Mouse (Mus musculus) layer of hippocampus, adult 11-12 months (tissue): ENCODE data around the gene Zfp335.
A peak's percentile ranks its signal among the peaks of the same experiment; 100 is the strongest.

ENCODE experiments used
- DNase-seq: peaks from one replicate; pipeline ENCODE4 v3.0.0; 2022; ENCODE audit warnings: low spot score

Zfp335 gene

DNA sequence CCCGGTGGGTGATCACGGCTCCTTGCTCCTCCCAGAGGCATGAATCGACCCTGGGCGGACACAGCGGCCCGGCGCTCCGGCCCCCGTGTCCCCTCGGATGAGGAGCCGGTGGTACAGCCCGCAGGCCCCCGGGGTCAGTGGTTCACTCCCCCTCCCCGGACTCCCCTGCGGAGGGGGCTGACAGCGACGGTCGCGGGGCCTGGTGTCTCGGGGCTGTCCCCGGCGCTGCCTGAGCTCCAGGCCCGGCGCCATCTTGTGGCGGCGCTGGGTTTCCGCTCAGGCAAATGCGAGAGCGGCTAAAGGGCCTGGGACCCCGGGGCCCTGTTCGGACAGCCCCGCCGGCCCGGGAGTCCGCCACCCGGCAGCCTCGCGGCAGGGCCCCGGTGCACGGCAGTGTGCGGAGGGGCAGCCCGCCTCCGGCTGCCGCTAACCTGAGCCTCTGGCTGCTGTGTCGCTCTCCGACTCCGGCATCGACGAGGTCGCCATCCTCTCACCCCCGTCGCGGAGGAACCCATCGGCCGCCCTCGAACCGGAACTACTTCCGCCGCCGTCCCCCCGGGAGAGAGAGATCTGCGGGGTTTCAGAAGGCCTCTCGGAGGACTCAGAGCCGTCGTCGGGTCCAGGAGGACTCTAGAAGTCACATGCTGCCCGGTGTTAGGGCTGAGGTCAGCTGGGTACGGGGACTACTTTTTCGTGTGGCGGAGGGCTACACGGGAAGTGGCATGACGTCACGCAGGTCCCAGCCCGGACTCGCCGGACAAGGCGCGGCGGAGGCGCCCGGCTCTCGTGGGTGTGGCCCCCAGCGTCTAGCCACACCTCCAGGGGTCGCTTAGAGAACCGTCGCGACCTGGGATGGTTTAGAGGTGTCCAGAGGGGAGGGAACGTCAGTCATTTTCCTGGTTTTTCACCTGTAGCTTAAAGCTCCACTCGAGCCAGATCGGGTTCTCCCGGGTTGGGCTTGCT is at the start of gene Zfp335:
Zfp335 (minus strand) TSS at position 672 of the 963 bp plus-strand sequence.
- DNase-seq = peak; percentile 94

DNA sequence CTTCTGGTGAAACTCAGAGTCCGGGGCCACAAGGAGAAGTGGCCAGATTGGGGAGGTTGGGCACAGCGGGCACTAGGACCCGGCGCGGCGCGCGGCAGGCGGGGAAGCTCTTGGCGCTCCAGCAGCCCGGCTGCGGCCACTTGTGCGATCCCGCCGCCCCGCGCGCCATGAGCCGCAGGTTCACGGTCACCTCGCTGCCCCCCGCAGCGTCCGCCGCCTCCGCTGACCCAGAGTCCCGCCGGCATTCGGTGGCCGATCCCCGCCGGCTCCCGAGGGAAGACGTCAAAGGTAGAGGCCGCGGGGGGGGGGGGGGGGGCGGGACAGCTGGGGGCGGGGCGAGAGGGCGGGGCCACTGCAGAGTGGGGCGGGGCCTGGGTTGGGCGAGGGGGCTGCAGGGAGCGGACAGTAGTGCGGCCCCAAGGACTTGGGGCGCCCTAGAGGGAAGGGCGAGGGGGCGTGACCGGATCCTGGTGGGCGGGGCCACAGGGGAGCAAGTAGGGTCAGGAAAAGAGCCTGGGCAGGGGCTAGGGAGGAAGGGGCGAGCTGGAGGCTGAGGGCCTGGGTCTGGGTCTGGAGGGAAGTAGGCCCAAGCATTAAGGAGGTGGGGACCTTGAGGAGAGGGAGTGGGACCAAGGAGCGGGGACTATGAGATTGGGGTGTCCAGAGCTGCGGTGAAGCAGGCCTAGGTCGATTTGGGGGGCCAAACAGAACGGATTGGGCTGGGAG is 49.3 kb upstream of the Zfp335 start, which contains the start of gene Slc12a5:
Slc12a5 (plus strand) TSS at position 87 of the 726 bp plus-strand sequence.
- DNase-seq = peak; percentile 48

DNA sequence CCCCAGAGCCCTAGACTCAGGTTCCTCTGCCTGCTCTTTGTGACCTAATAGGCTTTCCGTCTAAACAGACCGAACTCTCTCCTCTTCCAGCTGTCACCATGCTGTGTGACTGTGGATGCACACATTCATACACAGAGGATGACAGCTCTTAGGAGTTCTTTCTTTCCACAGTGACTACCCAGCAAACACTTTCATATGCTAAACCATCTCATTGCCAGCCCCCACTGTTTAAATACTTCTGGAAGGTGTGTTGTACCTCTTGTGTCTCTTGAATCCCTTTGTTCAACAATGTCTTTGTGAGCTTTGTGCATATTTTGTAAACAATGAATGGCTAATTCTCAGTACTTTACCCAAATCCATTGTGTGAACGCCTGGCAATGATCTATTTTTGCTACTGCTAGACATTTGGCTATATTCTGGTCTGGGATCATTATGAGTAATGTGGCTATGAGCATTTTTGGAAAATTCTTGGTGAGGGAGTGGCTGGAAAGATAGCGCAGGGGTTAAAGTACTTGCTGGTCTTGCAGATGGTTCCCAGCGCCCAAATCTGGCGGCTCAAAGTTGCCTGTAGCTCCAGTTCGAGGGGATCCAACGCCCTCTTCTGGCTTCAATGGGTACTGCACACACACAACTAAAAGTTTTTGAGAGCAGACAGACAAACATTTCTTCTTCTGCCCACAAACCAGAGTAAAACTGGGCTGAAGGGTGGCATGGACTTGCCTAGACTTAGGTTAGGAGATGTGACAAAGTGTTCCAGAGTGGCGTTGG is 46.2 kb upstream of the Zfp335 start:
- DNase-seq = no peak

DNA sequence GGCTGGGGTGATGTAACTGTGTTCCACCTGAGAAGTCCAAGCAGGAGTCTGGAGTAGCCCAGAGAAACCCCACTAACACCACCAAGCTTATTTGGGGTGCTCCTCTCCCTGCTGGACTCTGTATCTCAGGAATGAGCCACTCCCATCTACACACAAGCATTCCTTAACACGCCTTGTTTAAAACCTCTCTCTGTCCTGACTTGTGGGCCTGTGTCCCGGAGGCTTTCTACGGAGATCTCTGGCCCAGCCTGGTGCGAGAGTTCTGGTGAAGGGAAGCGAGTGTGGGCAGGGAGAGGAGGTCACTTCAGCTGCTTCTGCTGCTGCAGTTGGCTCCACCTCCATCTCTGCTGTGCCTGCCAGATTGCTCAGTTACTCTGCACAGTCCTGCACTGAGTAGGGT is 44.6 kb upstream of the Zfp335 start:
- DNase-seq = no peak

DNA sequence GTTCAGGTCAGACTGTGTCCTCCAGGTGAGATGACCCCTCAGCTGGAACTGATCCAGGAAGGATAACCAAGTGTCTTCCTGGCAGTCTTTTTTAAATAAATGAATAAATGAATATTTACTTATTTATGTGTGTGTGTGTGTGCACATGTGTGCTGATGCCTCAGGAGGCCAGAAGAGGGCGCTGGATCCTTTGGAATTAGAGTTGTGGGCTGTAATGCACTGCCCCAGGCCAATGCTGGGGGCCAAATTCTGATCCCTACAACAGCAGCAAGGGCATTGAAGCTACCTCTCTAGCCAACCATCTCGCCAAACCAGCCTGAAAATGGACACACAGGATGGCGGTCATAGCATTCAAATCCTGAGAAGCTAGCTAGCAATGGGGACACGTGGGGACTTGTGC is 44.2 kb upstream of the Zfp335 start:
- DNase-seq = no peak

DNA sequence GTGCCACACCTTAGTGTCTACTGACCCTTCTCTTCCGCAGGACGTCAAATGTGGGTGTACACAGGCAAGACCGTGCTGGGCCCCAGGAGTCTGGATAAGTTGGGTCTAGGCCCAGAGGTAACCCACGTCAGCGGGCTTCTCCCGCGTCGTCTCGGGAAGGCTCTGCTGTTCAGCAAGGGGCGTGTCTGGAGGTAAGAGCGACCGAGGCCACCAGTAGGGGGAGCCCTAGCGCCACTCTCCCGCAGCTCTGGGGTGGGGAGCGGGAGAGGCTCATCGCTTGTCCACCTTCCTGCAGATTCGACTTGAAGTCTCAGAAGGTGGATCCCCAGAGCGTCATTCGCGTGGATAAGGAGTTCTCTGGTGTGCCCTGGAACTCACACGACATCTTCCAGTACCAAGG is 41.7 kb upstream of the Zfp335 start:
- DNase-seq = peak; percentile 74

DNA sequence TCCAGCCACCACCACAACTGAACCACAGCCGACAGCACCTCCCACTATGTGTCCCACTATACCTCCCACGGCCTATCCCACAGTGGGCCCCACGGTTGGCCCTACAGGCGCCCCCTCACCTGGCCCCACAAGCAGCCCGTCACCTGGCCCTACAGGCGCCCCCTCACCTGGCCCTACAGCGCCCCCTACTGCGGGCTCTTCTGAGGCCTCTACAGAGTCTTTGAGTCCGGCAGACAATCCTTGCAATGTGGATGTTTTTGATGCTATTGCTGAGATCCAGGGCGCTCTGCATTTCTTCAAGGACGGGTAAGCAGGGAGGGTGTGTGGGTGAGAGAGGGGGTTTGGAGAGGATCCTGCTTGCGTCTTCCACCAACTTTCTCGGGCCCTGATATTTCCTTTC is 40.9 kb upstream of the Zfp335 start:
- no peak for DNase-seq

DNA sequence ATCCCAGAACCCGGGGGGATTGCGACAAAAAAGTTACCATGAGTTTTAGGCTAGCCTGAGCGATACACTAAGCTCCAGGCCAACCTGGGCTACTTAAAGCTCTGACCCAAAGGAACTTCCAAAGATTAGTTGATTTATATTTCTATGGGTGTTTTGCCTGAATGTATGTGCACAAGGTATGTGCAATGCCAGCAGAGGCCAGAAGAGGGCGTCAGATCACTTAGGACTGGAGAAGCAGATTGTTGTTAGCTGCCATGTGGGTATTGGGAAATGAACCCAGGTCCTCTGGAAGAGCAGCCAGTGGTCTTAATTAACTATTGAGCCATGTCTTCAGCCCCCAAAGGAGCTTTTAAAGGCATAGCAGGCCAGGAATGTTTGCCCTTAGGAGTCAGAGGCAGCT is 40.2 kb upstream of the Zfp335 start:
- DNase-seq = no peak

DNA sequence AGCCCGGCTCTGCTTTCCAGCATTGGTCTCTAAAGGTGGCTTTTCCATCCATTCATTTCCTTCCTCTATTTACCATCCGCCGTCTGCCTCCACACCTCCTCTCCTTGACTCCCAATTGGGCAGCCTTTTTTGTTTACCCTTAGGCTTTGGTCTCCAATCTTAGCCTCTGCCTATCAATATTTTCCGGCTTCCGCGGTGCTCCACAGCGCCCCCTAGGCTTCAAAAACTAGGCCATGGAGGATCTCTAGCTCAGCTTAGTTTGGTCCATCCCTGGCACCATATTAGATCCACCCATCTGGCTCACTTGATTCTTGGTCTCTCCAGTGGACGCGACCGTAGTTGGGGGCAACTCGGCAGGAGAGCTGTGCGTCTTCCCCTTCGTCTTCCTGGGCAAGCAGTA is 38.9 kb upstream of the Zfp335 start:
- no peak for DNase-seq

DNA sequence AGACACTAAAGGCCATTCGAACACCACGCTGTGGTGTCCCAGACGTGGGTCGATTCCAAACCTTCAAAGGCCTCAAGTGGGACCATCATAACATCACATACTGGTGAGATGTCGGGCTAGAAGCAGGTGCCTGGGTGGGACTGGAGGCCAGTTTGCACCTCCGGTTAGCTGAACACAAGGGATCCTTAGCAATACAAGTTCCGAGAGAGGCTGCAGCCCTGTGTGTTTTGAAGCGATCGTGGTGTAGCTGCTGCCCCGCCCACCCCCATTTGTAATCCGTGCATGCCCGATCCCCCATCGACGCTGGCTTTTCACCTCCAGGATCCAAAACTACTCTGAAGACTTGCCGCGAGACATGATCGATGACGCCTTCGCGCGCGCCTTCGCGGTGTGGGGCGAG is 37.4 kb upstream of the Zfp335 start:
- no peak for DNase-seq

DNA sequence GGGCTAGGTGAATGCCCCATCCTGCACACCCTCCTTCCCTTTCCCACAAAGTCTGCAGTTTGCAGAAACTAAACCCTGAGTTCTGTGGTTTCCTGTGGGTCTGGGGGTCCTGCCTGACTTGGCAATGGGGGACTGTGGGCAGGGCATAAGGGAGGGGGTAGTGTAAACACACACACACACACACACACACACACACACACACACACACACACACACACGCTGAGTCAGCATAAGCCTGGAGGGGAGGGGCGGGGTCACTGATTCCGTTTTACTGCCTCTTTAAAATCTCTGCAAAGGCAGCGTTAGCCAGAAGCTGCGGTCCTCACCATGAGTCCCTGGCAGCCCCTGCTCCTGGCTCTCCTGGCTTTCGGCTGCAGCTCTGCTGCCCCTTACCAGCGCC is 36.4 kb upstream of the Zfp335 start:
- DNase-seq = no peak

DNA sequence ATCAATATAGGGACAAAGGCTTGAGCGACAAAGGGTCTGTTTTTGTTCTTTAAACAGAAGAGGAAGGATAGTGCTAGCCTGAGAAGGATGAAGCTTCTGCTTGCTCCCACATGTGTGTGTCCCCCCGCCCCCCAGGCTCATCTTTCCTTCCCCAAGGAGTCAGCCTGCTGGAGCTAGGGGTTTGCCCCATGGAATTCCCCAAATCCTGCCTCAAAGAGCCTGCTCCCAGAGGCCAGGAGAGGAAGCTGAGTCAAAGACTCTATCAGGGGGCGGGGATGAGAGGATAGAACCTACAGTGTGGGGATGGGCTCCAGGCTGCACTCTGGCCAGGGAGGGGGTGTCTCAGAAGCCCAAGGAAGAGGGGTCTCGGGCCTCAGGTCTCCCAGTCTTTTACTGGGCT is 35.9 kb upstream of the Zfp335 start:
- DNase-seq = no peak

DNA sequence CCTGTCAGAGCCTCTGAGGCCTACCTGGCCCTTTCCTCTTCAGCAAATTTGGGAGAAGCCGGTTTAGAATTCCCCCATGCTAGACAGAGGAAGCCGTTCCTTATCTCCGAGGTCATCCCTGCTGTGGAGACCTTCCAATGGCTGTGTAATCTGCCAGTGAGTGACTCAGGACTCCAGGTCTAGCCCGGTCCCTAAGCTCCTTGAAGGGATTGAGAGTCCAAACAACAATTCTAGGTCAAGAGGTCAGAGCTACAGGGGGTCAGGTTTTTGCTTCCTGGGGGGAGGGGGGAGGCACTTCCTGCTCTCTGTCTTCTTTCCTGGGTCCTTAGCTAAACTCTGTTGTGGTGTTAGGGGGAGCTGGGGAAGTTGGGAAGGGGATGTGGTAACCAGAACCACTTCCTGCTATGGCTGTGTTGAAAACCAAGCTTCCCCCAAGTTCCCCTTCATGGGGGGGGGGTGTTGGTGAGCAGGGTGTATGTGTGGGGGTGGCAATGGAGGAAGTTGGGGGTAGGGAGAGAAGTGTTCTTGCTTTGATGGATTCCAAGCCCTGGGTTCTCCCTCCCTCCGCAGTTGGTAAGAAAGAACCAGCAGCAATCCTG is 31.2 kb upstream of the Zfp335 start:
- DNase-seq = no peak

DNA sequence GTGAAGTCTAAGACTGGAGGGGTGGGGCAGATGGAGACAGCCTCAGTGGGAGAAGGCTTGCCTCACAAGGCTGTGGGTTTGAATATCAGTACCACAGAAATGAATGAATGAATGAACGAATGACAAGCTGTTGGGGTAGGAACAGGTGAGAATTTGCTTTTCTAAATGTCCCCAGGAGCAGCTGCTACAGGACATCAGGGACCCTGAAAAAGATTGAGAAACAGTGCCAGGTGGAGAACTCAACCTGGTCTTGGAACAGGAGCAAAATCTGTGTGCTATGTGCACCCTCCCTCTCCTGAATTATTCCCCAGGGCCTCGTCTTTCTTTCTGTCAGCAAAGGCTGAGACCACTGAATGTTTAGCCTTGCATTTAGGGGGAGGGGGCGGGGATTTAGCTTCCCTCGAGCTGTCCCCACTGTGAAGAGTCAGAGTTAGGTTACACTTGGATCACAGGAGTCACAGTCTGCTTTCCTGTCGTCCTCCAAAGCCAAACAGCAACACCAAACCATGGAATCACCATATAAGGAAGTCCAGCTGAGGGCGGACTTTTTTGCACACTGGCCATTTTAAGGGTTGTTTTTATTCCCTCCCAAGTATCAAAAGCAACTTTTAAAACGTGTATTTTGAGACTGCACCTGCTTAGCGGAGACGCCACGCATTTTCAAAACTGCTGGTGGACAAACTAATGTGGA is 28.7 kb upstream of the Zfp335 start, which contains the start of gene Mmp9:
Mmp9 (plus strand) TSS at position 641 of the 691 bp plus-strand sequence.
- DNase-seq = no peak

DNA sequence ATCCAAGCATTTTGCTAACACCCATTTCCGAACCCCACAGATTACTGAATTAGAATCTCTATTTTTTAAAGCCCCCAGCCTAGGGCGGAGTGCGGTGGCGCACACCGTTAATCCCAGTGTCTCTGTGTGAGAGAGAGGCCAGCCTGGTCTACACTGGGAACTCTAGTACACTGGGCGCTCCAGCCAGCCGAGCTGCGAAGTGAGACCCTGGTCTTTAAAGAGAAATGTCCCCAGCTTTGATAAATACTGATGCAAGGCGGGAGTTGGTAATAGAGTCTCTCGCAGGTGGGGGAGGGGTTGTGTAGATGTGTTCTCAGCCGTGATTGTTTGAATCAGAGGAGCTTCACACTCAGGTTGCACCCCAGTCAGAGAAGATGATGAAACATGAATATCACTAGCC is 27.5 kb upstream of the Zfp335 start:
- peak; percentile 32 for DNase-seq

DNA sequence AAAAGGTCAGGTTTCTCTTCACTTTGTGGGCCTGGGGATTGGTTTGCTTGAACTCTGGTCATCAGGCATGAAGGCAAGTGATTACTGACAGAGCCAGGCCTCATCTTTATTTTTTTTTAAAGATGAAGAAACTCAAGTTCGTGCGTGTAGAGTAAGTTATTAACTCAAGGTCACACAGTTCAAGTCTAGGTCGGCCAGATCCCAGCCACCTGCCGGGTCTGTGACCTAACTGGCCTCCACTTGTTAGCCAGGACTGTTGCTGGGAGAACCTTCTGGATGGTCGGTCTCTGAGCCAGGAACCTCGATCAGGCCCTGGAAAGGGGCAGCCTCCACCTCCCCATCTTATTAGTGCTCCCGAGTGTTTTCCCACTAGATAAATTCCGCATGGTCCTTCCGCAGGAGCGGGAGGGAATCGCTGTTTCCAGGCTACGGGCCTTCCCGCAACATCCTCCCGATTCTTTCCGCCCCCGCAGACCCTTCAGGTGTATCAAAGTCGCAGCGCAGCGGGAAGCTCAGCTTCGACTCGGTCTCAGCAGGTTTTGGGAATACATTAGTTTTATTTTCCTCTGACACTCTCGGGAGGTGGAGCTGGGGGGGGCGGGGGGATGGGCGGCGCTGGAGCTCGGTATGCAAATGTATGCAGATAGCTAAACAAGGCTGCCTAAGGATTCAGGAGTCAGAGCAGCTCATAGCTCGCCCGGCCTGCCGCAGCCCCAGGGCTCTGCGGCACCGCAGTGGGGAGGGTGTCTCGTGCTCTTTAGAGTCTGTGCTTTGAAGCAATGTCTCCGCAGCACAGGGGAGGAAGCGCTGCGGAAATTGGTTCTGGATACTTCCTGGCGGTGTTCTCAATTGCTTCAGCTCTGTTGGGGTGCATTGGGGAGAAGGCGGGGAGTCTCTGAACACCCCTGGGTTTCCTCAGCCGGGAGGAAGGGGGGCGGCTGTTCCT is 26.9 kb upstream of the Zfp335 start:
- DNase-seq = peak; percentile 58

DNA sequence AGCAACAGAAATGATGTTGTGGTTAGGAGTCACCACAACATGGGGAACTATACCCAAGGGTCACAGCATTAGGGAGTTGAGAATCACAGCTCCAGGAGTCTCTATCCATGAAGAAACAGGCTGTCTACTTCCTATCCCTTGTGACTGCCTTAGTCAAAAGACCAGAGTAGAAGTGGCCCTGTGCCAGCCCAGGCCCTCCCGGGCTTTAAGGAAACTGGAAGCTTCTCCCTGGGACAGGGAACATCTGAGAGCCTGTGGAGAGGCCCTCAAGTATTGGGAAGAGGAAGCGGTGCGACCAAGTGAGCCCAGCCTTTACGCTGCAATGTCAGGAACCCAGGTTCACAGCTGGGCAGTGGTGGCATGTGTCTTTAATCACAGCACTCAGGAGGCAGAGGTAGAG is 24.4 kb upstream of the Zfp335 start:
- DNase-seq = no peak

DNA sequence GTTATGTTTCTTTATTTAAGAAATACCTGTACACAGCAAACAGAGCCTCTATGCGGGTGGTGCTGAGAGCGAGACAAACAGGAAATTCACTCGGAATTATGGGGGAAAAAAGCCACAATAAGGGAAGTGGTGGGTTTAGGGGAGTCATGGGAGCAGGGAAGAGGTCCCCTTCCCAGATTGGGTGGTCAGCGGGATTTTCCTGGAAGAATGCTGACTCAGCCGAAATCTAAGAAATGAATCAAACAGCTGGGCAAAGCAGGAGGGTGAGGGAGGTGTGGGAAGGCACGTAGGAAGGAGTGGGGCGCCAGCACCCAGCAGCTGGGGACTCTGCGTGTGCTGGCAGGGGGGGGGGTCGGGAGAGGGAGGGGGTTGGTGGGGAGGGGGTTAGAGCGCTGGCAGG is 22.0 kb upstream of the Zfp335 start:
- no peak for DNase-seq

DNA sequence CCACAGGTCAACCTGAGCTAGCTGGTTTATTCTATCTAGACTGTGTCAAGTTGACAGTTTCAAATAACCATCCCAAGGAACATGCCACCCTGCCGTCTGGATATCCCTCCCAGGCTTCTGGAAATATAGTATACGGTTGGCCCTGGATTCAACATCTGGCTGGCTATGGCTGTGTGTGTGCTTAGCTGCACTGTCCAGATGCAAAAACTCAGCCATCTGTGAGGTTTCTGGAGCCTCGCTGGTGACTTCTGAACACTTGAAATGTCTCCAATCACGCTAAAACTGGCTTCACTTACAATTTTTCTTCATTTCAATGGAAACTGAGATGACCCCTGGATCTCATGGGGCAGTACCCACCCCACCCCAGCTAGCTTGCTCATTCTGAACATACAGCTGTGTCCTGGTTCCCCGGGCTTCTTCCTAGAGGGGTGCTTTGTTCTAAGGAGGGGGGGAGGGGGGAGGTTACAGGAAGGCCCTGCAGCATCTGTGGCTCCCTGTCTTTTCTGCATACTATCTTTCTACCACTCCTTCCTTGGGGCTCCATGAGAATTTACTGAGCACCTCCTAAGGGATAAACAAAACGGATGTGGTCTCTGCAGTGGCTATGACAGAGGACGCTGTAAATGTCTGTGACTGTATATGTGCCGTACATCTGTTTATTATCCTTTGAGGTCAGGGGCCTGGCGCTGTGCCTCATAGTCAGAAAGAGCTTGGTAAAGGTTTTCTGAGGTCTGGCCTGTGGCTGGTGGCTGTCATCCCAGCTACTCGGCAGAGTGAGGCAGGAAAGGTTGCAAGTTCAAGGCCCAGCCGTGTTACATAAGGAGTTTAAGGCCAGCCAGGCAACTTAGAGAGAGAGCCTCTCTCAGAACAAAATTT is 19.4 kb upstream of the Zfp335 start:
- DNase-seq = no peak
